Mouse (Mus musculus) lung, embryonic 15.5 days (tissue): ENCODE data around the gene Mrpl21. TPM values are rescaled to one million over a fixed set of nuclear protein-coding genes. Genes with fewer than 3 reads are reported as not detected.

Experiments
- ATAC-seq: fragments of 200-750 bp; cut with Nextera tagmentation; 2 replicates; pipeline ENCODE4 v1.8.0; 2017; ENCODE audit warnings: moderate number of reproducible peaks, borderline replicate concordance; ENCODE audit not compliant: low FRiP score, low TSS enrichment; ENCODE audit errors: extremely low read depth
- H3K27ac ChIP-seq: fragments of 300-500 bp; sonication (generic); 2 replicates; pipeline ENCODE4 v1.5.1; 2015; ENCODE audit warnings: moderate library complexity, mild to moderate bottlenecking, inconsistent platforms
- H3K27me3 ChIP-seq: fragments of 300-500 bp; sonication (generic); 2 replicates; pipeline ENCODE4 v1.6.1; 2015; ENCODE audit warnings: inconsistent platforms
- H3K36me3 ChIP-seq: fragments of 300-500 bp; sonication (generic); 2 replicates; pipeline ENCODE4 v1.6.1; 2015; ENCODE audit warnings: inconsistent platforms
- H3K4me1 ChIP-seq: fragments of 300-500 bp; sonication (generic); 2 replicates; pipeline ENCODE4 v1.6.1; 2015; ENCODE audit warnings: inconsistent platforms
- H3K4me2 ChIP-seq: fragments of 300-500 bp; sonication (generic); 2 replicates; pipeline ENCODE4 v1.6.1; 2015; ENCODE audit warnings: inconsistent platforms, mild to moderate bottlenecking, moderate library complexity
- H3K4me3 ChIP-seq: fragments of 300-500 bp; sonication (generic); 2 replicates; pipeline ENCODE4 v1.5.1; 2015; ENCODE audit warnings: mild to moderate bottlenecking, inconsistent platforms
- H3K9ac ChIP-seq: fragments of 300-500 bp; sonication (generic); 2 replicates; pipeline ENCODE4 v1.6.1; 2015; ENCODE audit warnings: inconsistent platforms
- H3K9me3 ChIP-seq: fragments of 300-500 bp; sonication (generic); 2 replicates; pipeline ENCODE4 v1.6.1; 2016; ENCODE audit warnings: inconsistent platforms
- WGBS: fragments of 180-500 bp; shearing (Covaris S2); methylation state at CpG from one replicate; pipeline ENCODE4 v1.1.7; 2015; 5-methylcytosine and 5-hydroxymethylcytosine counted together
- polyA plus RNA-seq: library from polyadenylated mRNA; unstranded; fragments of >200 nt; fragmentation: Nextera tagmentation; extraction: Ambion mirVana; gene quantifications from 2 replicates; pipeline ENCODE4 v1.2.1, GENCODE M21; 2015

Mrpl21 gene
- polyA plus RNA-seq, 1 experiment from 2014 or later = 113 TPM

- 84% methylated on average over 9 of the region's 9 CpGs for WGBS
Observed at GRCm38 (mm10) chr19:3269279-3269678, 13.4 kb upstream of the Mrpl21 start.

GRCm38 (mm10) chr19:3269803-3270202, 12.9 kb upstream of the Mrpl21 start:
- Histone ChIP-seq H3K9me3 (no peaks in the 10 kb centered on the region), H3K4me3 (no peak overlapping the region), H3K36me3 (peaks cover 78% of the 10 kb centered on the region), H3K27me3 (no peaks in the 10 kb centered on the region), H3K4me1 (no peaks in the 10 kb centered on the region), H3K27ac (no peak overlapping the region), H3K9ac (no peak overlapping the region), H3K4me2 (no peak overlapping the region)
- 91% methylated on average over 6 of the region's 6 CpGs for WGBS
- ATAC-seq = no peak

More at GRCm38 (mm10) chr19:3269279-3269678, 13.4 kb upstream of the Mrpl21 start:
- Histone ChIP-seq H3K36me3 (peaks cover 78% of the 10 kb centered on the region), H3K9me3 (no peaks in the 10 kb centered on the region), H3K4me2 (no peak overlapping the region), H3K9ac (no peak overlapping the region), H3K27me3 (no peaks in the 10 kb centered on the region), H3K4me1 (no peaks in the 10 kb centered on the region), H3K27ac (no peak overlapping the region), H3K4me3 (no peak overlapping the region)
- no peak for ATAC-seq

- Histone ChIP-seq H3K4me3 (no peak overlapping the region), H3K4me1 (no peaks in the 10 kb centered on the region), H3K27ac (no peak overlapping the region), H3K27me3 (no peaks in the 10 kb centered on the region), H3K9ac (no peak overlapping the region), H3K9me3 (no peaks in the 10 kb centered on the region), H3K4me2 (no peak overlapping the region), H3K36me3 (peaks cover 75% of the 10 kb centered on the region)
- no peak for ATAC-seq
- WGBS = 86% methylated on average over 6 of the region's 6 CpGs
Observed at GRCm38 (mm10) chr19:3271366-3271765, 11.3 kb upstream of the Mrpl21 start.

- H3K4me3 ChIP-seq = no peak overlapping the region
- no peak for ATAC-seq
- no peaks in the 10 kb centered on the region for H3K4me1 ChIP-seq
- 85% methylated on average over 9 of the region's 9 CpGs for WGBS
- H3K9me3 ChIP-seq = no peaks in the 10 kb centered on the region
- no peaks in the 10 kb centered on the region for H3K27me3 ChIP-seq
- no peak overlapping the region for H3K4me2 ChIP-seq
- no peak overlapping the region for H3K9ac ChIP-seq
- H3K36me3 ChIP-seq = peaks cover 74% of the 10 kb centered on the region
- no peak overlapping the region for H3K27ac ChIP-seq
Observed at GRCm38 (mm10) chr19:3273331-3273730, 9.4 kb upstream of the Mrpl21 start.

- no peak overlapping the region for H3K9ac ChIP-seq
- H3K9me3 ChIP-seq = no peaks in the 10 kb centered on the region
- H3K27ac ChIP-seq = no peak overlapping the region
- WGBS = 89% methylated on average over 3 of the region's 3 CpGs
- no peaks in the 10 kb centered on the region for H3K27me3 ChIP-seq
- no peak overlapping the region for H3K4me2 ChIP-seq
- H3K4me1 ChIP-seq = no peaks in the 10 kb centered on the region
- H3K36me3 ChIP-seq = peaks cover 57% of the 10 kb centered on the region
- no peak overlapping the region for H3K4me3 ChIP-seq
- no peak for ATAC-seq
Observed at GRCm38 (mm10) chr19:3275744-3276365, 6.8 kb upstream of the Mrpl21 start.

GRCm38 (mm10) chr19:3281886-3282285, 815 bp upstream of the Mrpl21 start:
- peak overlapping the region; percentile 76 for H3K4me3 ChIP-seq

GRCm38 (mm10) chr19:3289006-3289405, 6.3 kb downstream of the Mrpl21 start:
- no peak for ATAC-seq
- H3K36me3 ChIP-seq = peaks cover 50% of the 10 kb centered on the region
- H3K27ac ChIP-seq = no peak overlapping the region
- WGBS = 85% methylated on average over 1 of the region's 1 CpGs
- H3K4me1 ChIP-seq = no peaks in the 10 kb centered on the region
- no peaks in the 10 kb centered on the region for H3K9me3 ChIP-seq
- H3K4me2 ChIP-seq = no peak overlapping the region
- no peak overlapping the region for H3K4me3 ChIP-seq
- H3K27me3 ChIP-seq = no peaks in the 10 kb centered on the region
- no peak overlapping the region for H3K9ac ChIP-seq

More at GRCm38 (mm10) chr19:3281886-3282285, 815 bp upstream of the Mrpl21 start:
- ATAC-seq = no peak
- Histone ChIP-seq H3K9ac (peak overlapping the region; percentile 69), H3K27ac (no peak overlapping the region), H3K36me3 (peaks cover 22% of the 10 kb centered on the region; the same call in 1 of the 2 replicates), H3K9me3 (no peaks in the 10 kb centered on the region), H3K27me3 (no peaks in the 10 kb centered on the region), H3K4me1 (peaks cover 16% of the 10 kb centered on the region), H3K4me2 (peak overlapping the region; percentile 59)
- 52% methylated on average over 4 of the region's 4 CpGs for WGBS

GRCm38 (mm10) chr19:3292028-3292427, 9.3 kb downstream of the Mrpl21 start:
- no peak overlapping the region for H3K4me2 ChIP-seq
- H3K27ac ChIP-seq = no peak overlapping the region
- WGBS = 58% methylated on average over 2 of the region's 2 CpGs
- peaks cover 37% of the 10 kb centered on the region for H3K36me3 ChIP-seq
- H3K4me3 ChIP-seq = no peak overlapping the region
- 0 out of 2 replicates have a peak, but pooled peaks have one; percentile 21 for ATAC-seq
- H3K4me1 ChIP-seq = no peaks in the 10 kb centered on the region
- H3K9me3 ChIP-seq = no peaks in the 10 kb centered on the region
- no peak overlapping the region for H3K9ac ChIP-seq
- no peaks in the 10 kb centered on the region for H3K27me3 ChIP-seq

GRCm38 (mm10) chr19:3292993-3293392, 10.3 kb downstream of the Mrpl21 start:
- Histone ChIP-seq H3K27ac (no peak overlapping the region), H3K4me3 (no peak overlapping the region), H3K9ac (no peak overlapping the region), H3K36me3 (peaks cover 31% of the 10 kb centered on the region), H3K27me3 (no peaks in the 10 kb centered on the region), H3K4me1 (no peaks in the 10 kb centered on the region), H3K4me2 (no peak overlapping the region), H3K9me3 (no peaks in the 10 kb centered on the region)
- ATAC-seq = no peak
- WGBS = 71% methylated on average over 1 of the region's 1 CpGs

- WGBS = 86% methylated on average over 6 of the region's 6 CpGs
- H3K9ac ChIP-seq = no peak overlapping the region
- H3K4me2 ChIP-seq = no peak overlapping the region
- H3K9me3 ChIP-seq = no peaks in the 10 kb centered on the region
- no peaks in the 10 kb centered on the region for H3K4me1 ChIP-seq
- no peak overlapping the region for H3K4me3 ChIP-seq
- no peaks in the 10 kb centered on the region for H3K27me3 ChIP-seq
- H3K27ac ChIP-seq = no peak overlapping the region
- ATAC-seq = no peak
- peaks cover 12% of the 10 kb centered on the region for H3K36me3 ChIP-seq
Observed at GRCm38 (mm10) chr19:3295245-3295644, 12.5 kb downstream of the Mrpl21 start.

GRCm38 (mm10) chr19:3297034-3297433, 14.3 kb downstream of the Mrpl21 start:
- no peak for ATAC-seq
- Histone ChIP-seq H3K9me3 (no peaks in the 10 kb centered on the region), H3K4me3 (no peak overlapping the region), H3K4me1 (no peaks in the 10 kb centered on the region), H3K27ac (no peak overlapping the region), H3K36me3 (no peaks in the 10 kb centered on the region), H3K27me3 (no peaks in the 10 kb centered on the region), H3K4me2 (no peak overlapping the region), H3K9ac (no peak overlapping the region)

- ATAC-seq = no peak
- 77% methylated on average over 7 of the region's 7 CpGs for WGBS
Observed at GRCm38 (mm10) chr19:3297775-3298174, 15.1 kb downstream of the Mrpl21 start.

GRCm38 (mm10) chr19:3304017-3304416, 21.3 kb downstream of the Mrpl21 start:
- Histone ChIP-seq H3K36me3 (no peaks in the 10 kb centered on the region), H3K4me2 (no peak overlapping the region), H3K4me3 (no peak overlapping the region), H3K4me1 (no peaks in the 10 kb centered on the region), H3K27me3 (no peaks in the 10 kb centered on the region), H3K9me3 (no peaks in the 10 kb centered on the region), H3K27ac (no peak overlapping the region), H3K9ac (no peak overlapping the region)
- 70% methylated on average over 4 of the region's 4 CpGs for WGBS
- no peak for ATAC-seq

More at GRCm38 (mm10) chr19:3297775-3298174, 15.1 kb downstream of the Mrpl21 start:
- Histone ChIP-seq H3K9me3 (no peaks in the 10 kb centered on the region), H3K27me3 (no peaks in the 10 kb centered on the region), H3K27ac (no peak overlapping the region), H3K9ac (no peak overlapping the region), H3K36me3 (no peaks in the 10 kb centered on the region), H3K4me2 (no peak overlapping the region), H3K4me3 (no peak overlapping the region), H3K4me1 (no peaks in the 10 kb centered on the region)
